Mouse (Mus musculus): ENCODE results near the gene Gm30302. TPM values are rescaled to one million over a fixed set of nuclear protein-coding genes. Genes with fewer than 3 reads are reported as not detected.

Gene Gm30302
- polyA plus RNA-seq, 1 experiment from 2014 or later: not detected

Other genes with a start within 250 kb of the Gm30302 start
- 0.40 and 0.43 TPM in 2 replicates for gene Omd, start 216.5 kb downstream of the Gm30302 start, polyA plus RNA-seq (2015; fragmentation: Nextera tagmentation; extraction: Ambion mirVana)
- gene Ogn, start 191.0 kb downstream of the Gm30302 start, polyA plus RNA-seq (2015; fragmentation: Nextera tagmentation; extraction: Ambion mirVana): 6.6 and 6.7 TPM in 2 replicates
- 12.7 and 13.7 TPM in 2 replicates for gene Cenpp, start 146.2 kb downstream of the Gm30302 start, polyA plus RNA-seq (2015; fragmentation: Nextera tagmentation; extraction: Ambion mirVana)
- gene Nol8, start 145.9 kb downstream of the Gm30302 start, polyA plus RNA-seq (2015; fragmentation: Nextera tagmentation; extraction: Ambion mirVana): 20.5 and 23.0 TPM in 2 replicates
- 57.7 and 61.0 TPM in 2 replicates for gene Iars, start 116.9 kb downstream of the Gm30302 start, polyA plus RNA-seq (2015; fragmentation: Nextera tagmentation; extraction: Ambion mirVana)

All from midbrain, embryonic 13.5 days (tissue).